Comparison of ENCODE assay signal across 8 mouse cellular contexts in genomic region chr5:148929116-148929449, GRCm38 (mm10). TPM values are rescaled to one million over a fixed set of nuclear protein-coding genes. Genes with fewer than 3 reads are reported as not detected.
DNase-seq lines count a peak whose midpoint lies in the region; ATAC-seq lines count a peak whose summit lies in the region.

Gene Katnal1, minus strand, starts transcription at chr5:148929320.

- whole genome bisulfite sequencing in embryonic facial prominence, embryonic 14.5 days: 0% methylated on average over 13 of the region's 16 CpGs
- WGBS in hindbrain, embryonic 15.5 days: under 1% methylated on average over 16 of the region's 16 CpGs
- 1% methylated on average over 16 of the region's 16 CpGs for WGBS in macrophage (ENCODE audit: missing documents)

- H3K27ac ChIP-seq in embryonic facial prominence, embryonic 14.5 days (replicated peaks; ENCODE audit: low read depth, low read length): peak within 1 kb of the TSS; percentile 89
- peak within 1 kb of the TSS; percentile 97 for H3K27ac ChIP-seq in hindbrain, embryonic 15.5 days (replicated peaks)
- no peak within 1 kb of the TSS for H3K27ac ChIP-seq in macrophage

- peak within 1 kb of the TSS; percentile 82 for H3K9ac ChIP-seq in embryonic facial prominence, embryonic 14.5 days (ENCODE audit: low read depth, low read length)
- H3K9ac ChIP-seq in hindbrain, embryonic 15.5 days: peak within 1 kb of the TSS; percentile 81

- no peak for ATAC-seq in embryonic facial prominence, embryonic 14.5 days (ENCODE audit: low read depth)
- ATAC-seq in hindbrain, embryonic 15.5 days (ENCODE audit: low FRiP score, low read depth): no peak; the same call in 1 of the 2 replicates

- H3K36me3 ChIP-seq in embryonic facial prominence, embryonic 14.5 days (ENCODE audit: control insufficient read depth, insufficient read depth, low read length): peaks cover 13% of the 10 kb centered on the region; the same call in 1 of the 2 replicates
- no peaks in the 10 kb centered on the region for H3K36me3 ChIP-seq in hindbrain, embryonic 15.5 days
- H3K36me3 ChIP-seq in macrophage (ENCODE audit: inconsistent target): no peaks in the 10 kb centered on the region

- peak within 1 kb of the TSS; percentile 68 for H3K4me3 ChIP-seq in embryonic facial prominence, embryonic 14.5 days (ENCODE audit: low read depth, low read length)
- H3K4me3 ChIP-seq in hindbrain, embryonic 15.5 days: peak within 1 kb of the TSS; percentile 69
- peak within 1 kb of the TSS; percentile 41 for H3K4me3 ChIP-seq in macrophage (ENCODE audit: inconsistent target)

- H3K79me2 ChIP-seq in macrophage (ENCODE audit: inconsistent target): no peaks in the 10 kb centered on the region

- peak within 1 kb of the TSS; percentile 74 for H3K4me2 ChIP-seq in embryonic facial prominence, embryonic 14.5 days (ENCODE audit: low read depth, low read length)
- H3K4me2 ChIP-seq in hindbrain, embryonic 15.5 days: peak within 1 kb of the TSS; percentile 75

- DNase-seq in left cerebral cortex, adult 18-20 months (ENCODE audit: low spot score in 2 of 2): no peak
- DNase-seq in left cerebral cortex, adult 11 months (ENCODE audit: low spot score): no peak
- DNase-seq in embryonic facial prominence, embryonic 14.5 days (ENCODE audit: low spot score): no peak
- DNase-seq in natural killer cell, adult 2 months (ENCODE audit: low spot score in 2 of 2): no peak
- no peak for DNase-seq in right cerebral cortex, postnatal 25 days
- no peak for DNase-seq in embryo, embryonic 10.5 days (ENCODE audit: low spot score)

- no peaks in the 10 kb centered on the region for H3K9me3 ChIP-seq in embryonic facial prominence, embryonic 14.5 days (ENCODE audit: control insufficient read depth, low read length)
- no peaks in the 10 kb centered on the region for H3K9me3 ChIP-seq in hindbrain, embryonic 15.5 days

- peaks cover 10% of the 10 kb centered on the region; the same call in 1 of the 2 replicates for H3K4me1 ChIP-seq in embryonic facial prominence, embryonic 14.5 days (ENCODE audit: control insufficient read depth, insufficient read depth, low read length)
- H3K4me1 ChIP-seq in hindbrain, embryonic 15.5 days (replicated peaks): peaks cover 17% of the 10 kb centered on the region

- H3K27me3 ChIP-seq in embryonic facial prominence, embryonic 14.5 days (replicated peaks; ENCODE audit: control insufficient read depth, insufficient read depth, low read length): no peaks in the 10 kb centered on the region
- H3K27me3 ChIP-seq in hindbrain, embryonic 15.5 days: no peaks in the 10 kb centered on the region

RNA-seq across cellular contexts. Expression of gene Katnal1, which starts in this region (rescaled TPM):
- 10 to 100 TPM; 75.2 to 78.2 TPM for total RNA-seq in left cerebral cortex, adult 18-20 months (2021)
- polyA plus RNA-seq in embryonic facial prominence, embryonic 14.5 days (2014; fragmentation: Nextera tagmentation; extraction: Ambion mirVana): 13.8 and 14.4 TPM in 2 replicates
- 35.8 and 36.5 TPM in 2 replicates for polyA plus RNA-seq in hindbrain, embryonic 15.5 days (2015; fragmentation: Nextera tagmentation; extraction: Ambion mirVana)
- 10 to 100 TPM in 16 of 26 experiments, 1 to 10 TPM in 10; 1.5 to 34.9 (median 16.2) TPM for total RNA-seq in macrophage (2018; cell fraction: chromatin; rRNA removed)
- total RNA-seq in macrophage (2018; cell fraction: cytosol; rRNA removed): 10 to 100 TPM in 1 of 26 experiments, 1 to 10 TPM in 25; 3.1 to 10.2 (median 8.0) TPM
- total RNA-seq in macrophage (2018; cell fraction: nucleus; rRNA removed): 10 to 100 TPM in 13 of 26 experiments, 1 to 10 TPM in 13; 3.0 to 22.7 (median 10.0) TPM
- polyA plus RNA-seq in macrophage (2018): 4.9 to 7.0 TPM (median 6.9 TPM) in 3 replicates
